Mouse (Mus musculus) C2C12 (cell line): ENCODE measurements around the gene Lrp6.

ENCODE experiments used
- CEBPB ChIP-seq: IDR thresholded peaks from one replicate; pipeline ENCODE4 v1.6.1; 2011; ENCODE audit warnings: low read depth, mild to moderate bottlenecking, control low read depth, moderate library complexity
- CTCF ChIP-seq: IDR thresholded peaks from one replicate; pipeline ENCODE4 v1.5.1; 2011; ENCODE audit not compliant: control insufficient read depth, insufficient read depth, insufficient read length

DNA sequence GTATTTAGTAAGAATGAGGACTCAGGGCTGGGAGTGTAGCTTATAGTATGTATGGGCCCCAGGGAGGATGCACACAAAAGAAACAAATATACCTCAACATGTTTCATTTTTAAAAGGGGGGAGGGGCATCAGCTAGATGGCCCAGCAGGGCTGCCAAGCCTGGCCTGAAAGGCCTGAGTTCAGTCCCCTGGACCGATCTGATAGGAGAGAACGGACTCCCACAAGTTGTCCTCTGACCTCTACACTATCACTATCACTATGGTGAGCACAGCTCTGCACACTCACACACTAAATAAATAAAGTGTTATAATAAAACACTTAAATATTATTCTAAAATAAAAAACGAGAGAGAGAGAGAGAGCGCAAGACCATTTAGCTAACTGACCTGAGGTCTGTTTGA is 47.6 kb upstream of the Lrp6 start:
- TF ChIP-seq CTCF, result no peak
- no peak for TF ChIP-seq CEBPB
